Mouse (Mus musculus): ENCODE results near the gene Pcyt1a. TPM values are rescaled to one million over a fixed set of nuclear protein-coding genes. Genes with fewer than 3 reads are reported as not detected.

Pcyt1a gene
- 18.9 and 107 TPM in 2 replicates for polyA plus RNA-seq (2012; ENCODE audit: low replicate concordance)

DNA sequence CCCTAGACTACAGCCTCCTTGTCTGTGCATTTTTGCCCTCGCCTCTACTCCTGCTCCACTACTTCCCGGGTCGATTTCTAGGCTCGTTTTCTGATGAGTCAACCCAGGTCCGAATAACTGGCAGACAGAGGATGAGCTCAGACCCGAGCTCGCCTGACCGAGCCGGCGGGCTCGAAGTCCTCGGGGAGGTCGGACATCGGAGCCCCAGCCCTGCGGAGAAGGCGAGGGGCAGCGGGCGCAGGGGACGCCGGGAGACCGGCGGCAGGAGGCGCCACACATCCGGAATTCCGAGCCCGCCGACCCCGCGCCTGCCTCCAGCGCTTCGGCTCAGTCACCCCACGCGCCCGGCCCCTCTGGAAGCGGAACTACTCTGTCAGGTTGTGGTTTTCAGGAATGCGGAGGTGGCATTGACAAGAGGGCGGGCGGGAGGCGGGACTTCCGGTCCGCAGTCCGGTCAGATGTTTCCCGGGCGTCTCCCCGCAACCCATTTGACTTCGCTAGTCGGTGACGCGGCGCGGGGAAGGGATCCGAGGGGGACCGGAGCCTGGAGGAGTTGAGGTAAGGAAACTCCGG is at the start of gene Pcyt1a:
TSS of gene Pcyt1a (plus strand) at position 448 of the 573 bp plus-strand sequence.

DNA sequence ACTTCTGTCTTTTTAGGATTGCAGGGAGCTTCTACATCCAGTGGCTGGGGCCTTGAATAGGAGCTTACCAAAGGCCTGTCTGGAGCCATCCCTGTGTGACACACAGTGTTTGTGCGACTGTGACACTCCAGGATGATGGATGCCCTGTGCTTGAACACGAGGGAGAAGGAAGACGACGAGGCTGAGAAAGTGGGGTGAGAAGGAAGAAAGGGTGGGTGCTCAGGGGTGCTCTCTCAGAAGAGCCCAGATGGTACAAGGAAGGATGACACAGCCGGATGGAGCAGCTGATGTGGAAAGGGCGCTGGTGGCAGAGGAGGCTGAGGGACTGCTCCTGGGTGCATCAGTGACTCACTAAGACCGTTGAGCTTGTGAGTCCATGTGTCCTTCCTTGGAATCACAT is 30.5 kb upstream of the Pcyt1a start, which contains the start of gene Tm4sf19:
TSS of gene Tm4sf19 (plus strand) at position 240 of the 400 bp plus-strand sequence.

DNA sequence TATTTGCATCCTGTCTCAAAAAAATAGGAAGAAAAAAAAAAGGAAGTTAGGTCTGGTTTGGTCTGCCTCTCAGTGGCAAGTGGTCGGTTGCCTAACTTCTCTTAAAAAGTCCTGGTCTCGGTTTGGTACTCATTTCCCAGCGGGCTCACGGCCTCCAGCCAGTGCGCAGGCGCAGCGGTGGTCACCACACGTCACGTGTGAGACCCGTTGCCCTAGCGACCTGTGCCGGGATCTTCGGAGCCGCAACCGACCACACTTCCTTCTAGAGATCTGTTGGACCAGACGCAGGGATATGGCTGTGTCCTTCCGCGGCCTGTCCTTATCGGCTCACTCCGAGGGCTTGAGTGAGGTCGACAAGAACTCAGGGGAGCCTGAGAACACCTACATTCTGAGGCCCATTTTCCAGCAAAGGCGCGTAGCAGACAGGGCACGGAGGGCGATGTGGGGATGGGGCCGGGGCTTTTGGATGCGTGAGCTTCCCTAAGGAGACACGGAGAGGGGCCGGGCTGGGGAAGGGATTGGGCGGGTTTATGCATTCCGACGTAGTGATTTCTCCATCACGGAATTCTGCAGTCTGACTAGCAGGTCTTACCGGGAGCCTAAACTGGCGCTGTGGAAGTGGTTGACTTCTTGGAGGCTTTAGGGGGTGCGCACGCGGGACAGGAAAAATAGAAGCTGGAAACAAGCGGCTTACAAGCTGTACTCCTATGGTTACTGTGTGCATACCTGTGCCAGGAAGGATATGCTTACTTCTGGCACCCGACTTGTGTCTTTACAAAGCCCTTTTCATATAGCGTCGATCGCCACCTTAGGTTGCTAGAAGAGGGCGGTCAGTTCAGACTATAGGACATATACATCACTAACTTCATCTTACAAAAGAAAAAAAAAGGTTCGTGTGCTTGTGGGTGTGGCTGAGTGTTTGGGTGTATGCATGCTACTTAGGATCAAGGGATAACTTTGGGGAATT is 10.9 kb upstream of the Pcyt1a start, which contains the start of gene Tctex1d2:
TSS of gene Tctex1d2 (plus strand) at position 186 of the 967 bp plus-strand sequence.

DNA sequence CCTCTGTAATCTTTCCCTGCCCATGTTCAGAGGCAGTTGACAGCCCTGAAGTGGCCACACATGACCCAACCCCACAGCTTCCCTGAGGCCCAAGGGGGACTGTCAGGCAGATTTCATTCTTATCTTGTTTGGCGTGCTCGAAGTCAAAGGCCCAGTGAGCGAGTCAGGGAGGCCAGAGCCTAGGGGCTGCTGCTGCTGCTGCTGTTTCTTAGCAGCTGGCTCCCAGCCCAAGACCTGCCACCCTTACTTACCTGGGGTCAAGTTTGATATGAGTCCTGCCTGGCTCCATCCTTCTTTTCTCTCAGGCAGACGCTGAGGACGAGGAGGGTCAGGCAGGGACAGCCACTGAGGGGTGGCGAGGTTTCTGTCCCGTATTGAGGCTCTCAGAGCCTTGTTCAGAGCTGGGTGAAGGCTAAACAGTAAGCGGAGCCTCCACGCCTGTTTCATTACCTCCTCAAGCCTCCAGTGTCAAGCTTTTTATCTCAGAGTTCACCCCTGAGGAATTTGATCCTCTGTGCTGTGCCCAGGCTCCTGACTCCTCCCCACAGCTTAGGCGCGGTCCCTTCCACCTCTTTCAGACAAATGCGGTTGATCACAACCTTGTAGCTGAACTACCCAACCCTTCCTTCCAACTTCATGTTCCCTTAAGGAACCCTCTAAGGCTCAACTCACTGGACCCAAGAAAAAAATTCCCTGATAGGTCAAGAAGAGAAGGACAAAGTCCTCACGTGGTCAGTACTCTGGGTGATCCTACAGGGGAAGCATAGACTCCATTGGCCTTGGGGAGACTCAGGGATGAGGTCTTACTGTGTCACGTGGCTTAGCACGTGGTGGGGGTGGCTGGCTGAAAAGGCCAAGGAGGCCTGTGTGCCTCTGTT is 56.8 kb downstream of the Pcyt1a start, which contains the start of gene Slc51a:
TSS of gene Slc51a (minus strand) at position 646 of the 878 bp plus-strand sequence.

GRCm38 (mm10) chr16:32495965-32496364 is 65.2 kb downstream of the Pcyt1a start, which contains the start of gene Zdhhc19:
TSS of gene Zdhhc19 (plus strand) at chr16:32496265.

Other genes starting within 250 kb of the Pcyt1a start
- 3.5 and 4.8 TPM in 2 replicates for gene Fbxo45, start 183.8 kb upstream of the Pcyt1a start, polyA plus RNA-seq (2012; ENCODE audit: low replicate concordance)
- 5.9 TPM in 2 replicates for gene Wdr53, start 183.7 kb upstream of the Pcyt1a start, polyA plus RNA-seq (2012; ENCODE audit: low replicate concordance)
- not detected in 2 replicates for gene Smco1, start 159.5 kb upstream of the Pcyt1a start, polyA plus RNA-seq (2012; ENCODE audit: low replicate concordance)
- 8.2 and 12.7 TPM in 2 replicates for gene Rnf168, start 153.5 kb upstream of the Pcyt1a start, polyA plus RNA-seq (2012; ENCODE audit: low replicate concordance)
- 1.1 and 2.5 TPM in 2 replicates for gene Ubxn7, start 98.7 kb upstream of the Pcyt1a start, polyA plus RNA-seq (2012; ENCODE audit: low replicate concordance)
- not detected in 2 replicates for gene Tm4sf19, start 30.4 kb upstream of the Pcyt1a start, polyA plus RNA-seq (2012; ENCODE audit: low replicate concordance)
- gene Tctex1d2, start 11.2 kb upstream of the Pcyt1a start, polyA plus RNA-seq (2012; ENCODE audit: low replicate concordance): 2.0 TPM in 1 of 2 replicates, not detected in the other
- 0.51 TPM in 1 of 2 replicates, not detected in the other for gene Slc51a, start 57.0 kb downstream of the Pcyt1a start, polyA plus RNA-seq (2012; ENCODE audit: low replicate concordance)
- not detected in 2 replicates for gene Zdhhc19, start 65.3 kb downstream of the Pcyt1a start, polyA plus RNA-seq (2012; ENCODE audit: low replicate concordance)
- gene Tfrc, start 178.0 kb downstream of the Pcyt1a start, polyA plus RNA-seq (2012; ENCODE audit: low replicate concordance): 13.7 and 41.8 TPM in 2 replicates
- 869 and 932 TPM in 2 replicates for gene Tnk2, start 213.0 kb downstream of the Pcyt1a start, polyA plus RNA-seq (2012; ENCODE audit: low replicate concordance)

All from leukemia stem cell, adult 10-12 weeks (primary cell).